Mouse (Mus musculus) kidney, adult 18-20 months (tissue): Measurements from ENCODE around the gene Cdyl.
"Not testable (repeated sequence)": the region's sequence is repeated elsewhere in the genome, so short reads cannot be mapped to it uniquely, and the experiment has no call there.

ENCODE experiments used
- DNase-seq: peaks from one replicate; pipeline ENCODE4 v3.0.0; 2021

Cdyl gene

GRCm38 (mm10) chr13:35806165-35806564 is 146.5 kb downstream of the Cdyl start:
- DNase-seq = no peak

GRCm38 (mm10) chr13:35807016-35807415 is 147.4 kb downstream of the Cdyl start:
- no peak for DNase-seq

GRCm38 (mm10) chr13:35807525-35807924 is 147.9 kb downstream of the Cdyl start:
- no peak for DNase-seq

GRCm38 (mm10) chr13:35807940-35808339 is 148.3 kb downstream of the Cdyl start:
- DNase-seq = no peak

GRCm38 (mm10) chr13:35809252-35810159 is 149.9 kb downstream of the Cdyl start:
- DNase-seq = no peak

- DNase-seq = no peak
These were observed 150.5 kb downstream of the Cdyl start for GRCm38 (mm10) chr13:35810160-35810537.

- DNase-seq = no peak
These were observed 151.9 kb downstream of the Cdyl start for GRCm38 (mm10) chr13:35811361-35812190.

GRCm38 (mm10) chr13:35812191-35812440 is 152.5 kb downstream of the Cdyl start:
- DNase-seq = no peak

- no peak for DNase-seq
These were observed 153.9 kb downstream of the Cdyl start for GRCm38 (mm10) chr13:35813348-35814127.

GRCm38 (mm10) chr13:35815205-35815726 is 155.6 kb downstream of the Cdyl start:
- DNase-seq = no peak

GRCm38 (mm10) chr13:35815782-35816368 is 156.2 kb downstream of the Cdyl start:
- peak; percentile 76 for DNase-seq

- DNase-seq = no peak
These were observed 158.0 kb downstream of the Cdyl start for GRCm38 (mm10) chr13:35817626-35818025.

GRCm38 (mm10) chr13:35818060-35818459 is 158.4 kb downstream of the Cdyl start:
- no peak for DNase-seq

GRCm38 (mm10) chr13:35821821-35822454 is 162.3 kb downstream of the Cdyl start:
- DNase-seq = no peak

GRCm38 (mm10) chr13:35822795-35823194 is 163.2 kb downstream of the Cdyl start:
- no peak for DNase-seq

- no peak for DNase-seq
These were observed 166.0 kb downstream of the Cdyl start for GRCm38 (mm10) chr13:35825639-35826038.

GRCm38 (mm10) chr13:35832676-35833075 is 173.0 kb downstream of the Cdyl start:
- DNase-seq = no peak

GRCm38 (mm10) chr13:35833941-35834340 is 174.3 kb downstream of the Cdyl start:
- DNase-seq = no peak

- no peak for DNase-seq
These were observed 176.0 kb downstream of the Cdyl start for GRCm38 (mm10) chr13:35835669-35836068.

GRCm38 (mm10) chr13:35836501-35836900 is 176.9 kb downstream of the Cdyl start:
- not testable (repeated sequence) for DNase-seq

- no peak for DNase-seq
These were observed 180.5 kb downstream of the Cdyl start for GRCm38 (mm10) chr13:35840102-35840501.

GRCm38 (mm10) chr13:35843383-35843782 is 183.8 kb downstream of the Cdyl start:
- no peak for DNase-seq
